Mouse (Mus musculus) intestine, embryonic 14.5 days (tissue): ENCODE measurements around the gene Crocc. TPM values are rescaled to one million over a fixed set of nuclear protein-coding genes. Genes with fewer than 3 reads are reported as not detected.

ENCODE experiments used
- ATAC-seq: fragments of 200-750 bp; cut with Nextera tagmentation; replicated peaks from 2 replicates; pipeline ENCODE4 v1.8.0; 2017; ENCODE audit warnings: low read depth, moderate number of reproducible peaks, moderate TSS enrichment, moderate library complexity; ENCODE audit not compliant: low FRiP score, low TSS enrichment
- DNase-seq: peaks from one replicate; pipeline ENCODE4 v3.0.0-alpha.2; 2018; ENCODE audit warnings: low spot score
- H3K27ac ChIP-seq: fragments of 300-500 bp; sonication (generic); 2 replicates; pipeline ENCODE4 v1.5.1; 2014; ENCODE audit warnings: low read depth, mild to moderate bottlenecking, control low read depth
- H3K27me3 ChIP-seq: fragments of 300-500 bp; sonication (generic); replicated peaks from 2 replicates; pipeline ENCODE4 v1.6.1; 2014; ENCODE audit warnings: low read length, control low read depth; ENCODE audit not compliant: control insufficient read depth, insufficient read depth
- H3K36me3 ChIP-seq: fragments of 300-500 bp; sonication (generic); 2 replicates; pipeline ENCODE4 v1.6.1; 2014; ENCODE audit warnings: low read length, control low read depth; ENCODE audit not compliant: control insufficient read depth, insufficient read depth
- H3K4me1 ChIP-seq: fragments of 300-500 bp; sonication (generic); replicated peaks from 2 replicates; pipeline ENCODE4 v1.6.1; 2014; ENCODE audit warnings: low read length, control low read depth, mixed read lengths; ENCODE audit not compliant: control insufficient read depth, insufficient read depth
- H3K4me2 ChIP-seq: fragments of 300-500 bp; sonication (generic); 2 replicates; pipeline ENCODE4 v1.6.1; 2014; ENCODE audit warnings: low read length
- H3K4me3 ChIP-seq: fragments of 300-500 bp; sonication (generic); 2 replicates; pipeline ENCODE4 v1.5.1; 2014; ENCODE audit warnings: low read depth, low read length, control low read depth, mixed read lengths
- H3K9ac ChIP-seq: fragments of 300-500 bp; sonication (generic); 2 replicates; pipeline ENCODE4 v1.6.1; 2014; ENCODE audit warnings: mild to moderate bottlenecking, low read length
- H3K9me3 ChIP-seq: fragments of 300-500 bp; sonication (generic); 2 replicates; pipeline ENCODE4 v1.6.1; 2016; ENCODE audit warnings: low read length, control low read depth; ENCODE audit not compliant: control insufficient read depth
- WGBS: fragments of 180-500 bp; shearing (Covaris S2); extraction: QIAGEN DNeasy Blood & Tissue Kit; methylation state at CpG from one replicate; pipeline ENCODE4 v1.1.7; 2014; 5-methylcytosine and 5-hydroxymethylcytosine counted together
- polyA plus RNA-seq: library from polyadenylated mRNA; unstranded; fragments of >200 nt; fragmentation: Nextera tagmentation; extraction: Ambion mirVana; gene quantifications from 2 replicates; pipeline ENCODE4 v1.2.1, GENCODE M21; 2014

The Crocc gene
- polyA plus RNA-seq, 1 experiment from 2014 or later = 6.6 TPM

GRCm38 (mm10) chr4:141073661-141074060 lies 13.3 kb upstream of the Crocc start:
- Histone ChIP-seq H3K27ac (no peak overlapping the region), H3K4me2 (no peak overlapping the region), H3K4me3 (no peak overlapping the region), H3K27me3 (no peaks in the 10 kb centered on the region), H3K36me3 (peaks cover 56% of the 10 kb centered on the region), H3K9ac (no peak overlapping the region), H3K4me1 (peaks cover 10% of the 10 kb centered on the region), H3K9me3 (no peaks in the 10 kb centered on the region)
- no peak for DNase-seq
- 82% methylated on average over 9 of the region's 9 CpGs for WGBS
- no peak for ATAC-seq

- Histone ChIP-seq H3K36me3 (peaks cover 67% of the 10 kb centered on the region), H3K27me3 (no peaks in the 10 kb centered on the region), H3K27ac (no peak overlapping the region), H3K4me3 (no peak overlapping the region), H3K4me1 (peaks cover 9% of the 10 kb centered on the region), H3K9me3 (no peaks in the 10 kb centered on the region), H3K4me2 (no peak overlapping the region), H3K9ac (no peak overlapping the region)
- ATAC-seq (no peak), DNase-seq (no peak)
- 88% methylated on average over 11 of the region's 11 CpGs for WGBS
These were observed 12.2 kb upstream of the Crocc start for GRCm38 (mm10) chr4:141072502-141072901.

DNA sequence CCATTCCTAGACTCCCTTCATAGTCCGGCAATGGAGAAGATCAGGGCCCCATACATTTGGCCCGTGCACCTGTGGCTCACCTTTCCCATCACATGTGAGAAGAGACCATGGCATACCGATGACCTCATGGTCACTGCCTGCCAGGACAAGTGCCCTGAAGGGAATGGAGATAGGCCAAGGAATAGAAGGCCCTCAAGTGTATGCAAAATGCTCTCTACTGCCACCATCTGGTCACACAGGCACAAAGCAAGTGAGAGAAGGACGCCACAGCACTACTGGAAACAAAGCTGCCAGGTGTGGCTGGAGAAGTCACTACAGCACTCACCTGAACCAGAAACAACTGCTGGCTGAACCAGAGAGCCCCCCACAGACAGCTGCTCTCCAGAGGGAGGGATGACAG lies 9.4 kb upstream of the Crocc start:
- Histone ChIP-seq H3K4me1 (no peaks in the 10 kb centered on the region), H3K9me3 (no peaks in the 10 kb centered on the region), H3K36me3 (peaks cover 89% of the 10 kb centered on the region), H3K27me3 (no peaks in the 10 kb centered on the region), H3K4me2 (no peak overlapping the region), H3K4me3 (no peak overlapping the region), H3K27ac (no peak overlapping the region), H3K9ac (no peak overlapping the region)
- WGBS = 60% methylated on average over 4 of the region's 4 CpGs
- DNase-seq (peak; percentile 70), ATAC-seq (no peak)

- H3K27me3 ChIP-seq = no peaks in the 10 kb centered on the region
- peaks cover 80% of the 10 kb centered on the region for H3K36me3 ChIP-seq
- no peak overlapping the region for H3K4me2 ChIP-seq
- H3K4me1 ChIP-seq = no peaks in the 10 kb centered on the region
- H3K9ac ChIP-seq = no peak overlapping the region
- DNase-seq (no peak), ATAC-seq (no peak)
- H3K27ac ChIP-seq = no peak overlapping the region
- H3K9me3 ChIP-seq = no peaks in the 10 kb centered on the region
- WGBS = 84% methylated on average over 8 of the region's 8 CpGs
- H3K4me3 ChIP-seq = no peak overlapping the region
These were observed 8.3 kb upstream of the Crocc start for GRCm38 (mm10) chr4:141068655-141069054.

DNA sequence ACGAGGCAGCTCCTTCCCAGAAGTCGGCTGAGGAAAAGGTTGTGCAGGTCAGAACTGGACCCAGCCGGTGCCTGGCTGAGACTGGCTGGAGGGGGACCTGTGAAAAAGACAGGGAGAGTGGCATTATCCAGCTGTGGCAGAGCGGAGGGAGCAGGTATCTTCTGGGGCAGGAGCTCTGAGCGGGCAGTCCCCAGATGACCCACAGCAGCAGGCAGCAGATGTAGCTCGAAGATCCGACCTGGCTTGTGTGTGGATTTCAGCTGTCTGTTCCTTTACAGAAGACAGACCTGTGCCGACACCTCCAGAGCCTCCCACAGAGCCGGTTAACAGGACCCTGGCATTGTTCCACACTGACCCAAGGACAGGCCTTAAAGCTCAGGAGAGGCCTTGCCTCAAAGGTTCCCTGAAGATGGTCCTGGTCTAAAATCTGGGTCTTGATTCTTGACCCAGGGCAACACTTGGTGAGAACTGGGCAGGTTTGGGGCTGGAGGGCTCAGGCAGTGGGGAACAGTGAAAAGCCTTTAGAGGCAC lies 7.2 kb upstream of the Crocc start:
- Histone ChIP-seq H3K27me3 (no peaks in the 10 kb centered on the region), H3K4me1 (no peaks in the 10 kb centered on the region), H3K9ac (no peak overlapping the region), H3K27ac (no peak overlapping the region), H3K36me3 (peaks cover 69% of the 10 kb centered on the region), H3K9me3 (no peaks in the 10 kb centered on the region), H3K4me3 (no peak overlapping the region), H3K4me2 (no peak overlapping the region)
- WGBS = 75% methylated on average over 9 of the region's 9 CpGs
- ATAC-seq (no peak), DNase-seq (no peak)

DNA sequence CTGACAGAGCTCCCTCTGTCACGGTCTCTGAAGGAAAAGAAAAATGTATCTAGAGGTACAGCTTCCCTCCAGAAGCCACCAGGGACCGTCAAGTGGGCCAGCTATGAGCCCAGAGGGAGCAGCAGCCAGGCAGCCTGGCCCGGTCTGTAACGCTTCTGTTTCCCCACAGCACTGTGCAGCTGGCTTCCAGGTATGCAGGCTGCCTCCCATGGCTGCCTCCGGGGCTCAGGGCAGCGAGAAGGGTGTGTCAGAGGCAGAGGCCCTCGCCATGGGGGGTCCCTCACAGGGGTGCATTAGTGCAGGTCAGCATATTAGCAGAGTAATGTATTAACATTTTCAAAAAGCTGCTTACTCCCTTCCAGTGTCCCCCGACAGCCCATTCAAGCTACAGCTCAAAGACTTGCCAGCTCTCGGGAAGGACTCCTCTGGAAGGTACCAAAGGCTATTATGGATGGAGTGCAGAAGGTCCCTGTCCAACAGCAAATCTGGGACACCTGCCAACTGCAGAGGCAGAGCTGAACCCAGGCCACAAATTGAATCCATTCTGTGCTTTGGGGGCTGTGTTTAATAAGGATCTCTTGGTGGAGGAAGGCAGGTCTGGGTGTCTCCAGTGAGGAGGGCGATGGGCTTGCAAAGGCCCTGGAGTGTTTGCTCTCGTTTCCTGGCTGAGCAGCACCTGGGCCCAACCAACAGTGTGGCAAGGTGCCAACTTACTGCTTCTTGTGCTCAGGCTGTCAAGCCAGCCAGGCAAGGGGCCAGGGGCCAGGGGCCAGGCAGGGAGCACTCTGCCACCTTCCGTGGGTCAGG lies 6.6 kb upstream of the Crocc start:
- no peak for ATAC-seq
- WGBS = 80% methylated on average over 12 of the region's 12 CpGs

DNA sequence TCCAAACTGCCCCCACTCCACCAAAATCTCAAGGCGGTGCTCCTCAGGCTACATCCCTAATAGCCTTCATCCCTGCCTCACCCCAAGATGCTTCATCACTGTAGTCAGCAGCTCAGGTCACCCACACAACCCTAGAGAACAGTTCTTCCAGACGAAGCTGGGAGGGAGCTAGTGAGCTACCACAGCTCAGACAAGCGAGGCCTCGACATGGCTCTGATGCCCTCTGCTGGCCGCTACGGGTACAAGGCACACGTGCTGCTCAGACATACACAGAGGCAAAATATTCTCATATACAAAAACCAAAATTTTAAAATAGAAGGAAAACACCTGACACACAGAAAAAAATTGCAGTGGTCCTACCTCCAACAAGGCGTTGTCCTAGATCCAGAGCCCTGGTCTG lies 4.8 kb upstream of the Crocc start:
- peak; percentile 86 for DNase-seq
- H3K4me1 ChIP-seq = no peaks in the 10 kb centered on the region; the same call in 1 of the 2 replicates
- no peak overlapping the region for H3K27ac ChIP-seq
- H3K4me3 ChIP-seq = no peak overlapping the region
- H3K9me3 ChIP-seq = no peaks in the 10 kb centered on the region
- no peaks in the 10 kb centered on the region for H3K27me3 ChIP-seq
- 0 out of 2 replicates have a peak, but pooled peaks have one; percentile 12 for ATAC-seq
- no peak overlapping the region for H3K4me2 ChIP-seq
- H3K9ac ChIP-seq = no peak overlapping the region
- 6% methylated on average over 8 of the region's 8 CpGs for WGBS
- peaks cover 48% of the 10 kb centered on the region for H3K36me3 ChIP-seq

More for the DNA sequence above, 6.6 kb upstream of the Crocc start:
- Histone ChIP-seq H3K27me3 (no peaks in the 10 kb centered on the region), H3K36me3 (peaks cover 62% of the 10 kb centered on the region), H3K4me2 (no peak overlapping the region), H3K4me3 (no peak overlapping the region), H3K27ac (no peak overlapping the region), H3K9me3 (no peaks in the 10 kb centered on the region), H3K9ac (no peak overlapping the region), H3K4me1 (no peaks in the 10 kb centered on the region)
- DNase-seq = no peak

DNA sequence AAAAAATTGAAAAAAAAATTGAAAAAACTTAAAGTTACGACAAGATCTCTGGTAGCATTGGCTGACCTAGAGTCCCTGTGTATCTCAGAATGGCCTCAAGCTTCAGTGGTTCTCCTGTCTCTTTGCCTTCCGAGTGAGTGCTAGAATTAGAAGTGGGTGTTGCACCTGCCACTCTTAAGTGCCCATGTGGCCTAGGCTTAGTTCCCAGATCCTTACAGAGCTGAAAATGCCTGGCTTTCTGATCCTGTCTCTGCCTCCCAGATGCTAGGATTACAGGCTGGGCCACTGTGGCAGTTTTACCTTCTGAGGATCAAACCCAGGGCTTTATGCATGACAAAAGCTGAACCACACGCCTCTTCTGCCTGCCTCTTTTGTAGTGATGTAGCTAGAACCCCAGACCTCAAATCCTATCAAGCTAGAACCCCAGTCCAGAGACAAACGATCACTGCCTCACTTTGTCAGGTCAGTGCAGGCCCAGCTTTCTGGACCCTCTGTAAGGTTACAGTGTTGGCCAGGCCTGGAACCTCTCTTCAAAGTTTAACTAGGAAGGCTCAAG lies 3.8 kb upstream of the Crocc start:
- Histone ChIP-seq H3K36me3 (peaks cover 38% of the 10 kb centered on the region), H3K4me3 (no peak overlapping the region), H3K27me3 (no peaks in the 10 kb centered on the region), H3K27ac (no peak overlapping the region), H3K4me1 (peaks cover 7% of the 10 kb centered on the region; the same call in 1 of the 2 replicates), H3K9me3 (no peaks in the 10 kb centered on the region), H3K9ac (no peak overlapping the region), H3K4me2 (no peak overlapping the region)
- 90% methylated on average over 4 of the region's 4 CpGs for WGBS
- ATAC-seq (no peak), DNase-seq (no peak)
